Comparison of ENCODE assay signal across 8 mouse cellular contexts in genomic region chr4:141617299-141617698, GRCm38 (mm10). TPM values are rescaled to one million over a fixed set of nuclear protein-coding genes. Genes with fewer than 3 reads are reported as not detected.
DNase-seq lines count a peak whose midpoint lies in the region; ATAC-seq lines count a peak whose summit lies in the region.

No protein-coding gene starts in this region.

- no peak for ATAC-seq in erythroblast, adult 5-6 weeks (replicated peaks; ENCODE audit: low FRiP score, poor library complexity, severe bottlenecking)
- peak; percentile 77 for ATAC-seq in common myeloid progenitor, adult 5-6 weeks (replicated peaks; ENCODE audit: low read depth, poor library complexity, severe bottlenecking)
- ATAC-seq in intestine, embryonic 15.5 days = peak; percentile 50
- ATAC-seq in limb, embryonic 11.5 days (ENCODE audit: insufficient number of reproducible peaks, low FRiP score, low TSS enrichment, low read depth) = no peak

- WGBS in intestine, embryonic 15.5 days = 3% methylated on average over 20 of the region's 20 CpGs
- 3% methylated on average over 20 of the region's 20 CpGs for WGBS in limb, embryonic 11.5 days
- 5% methylated on average over 20 of the region's 20 CpGs for WGBS in midbrain, embryonic 10.5 days

- DNase-seq in gastrocnemius, postnatal 36 days = peak; percentile 61 to 67
- DNase-seq in limb, embryonic 11.5 days (ENCODE audit: low spot score) = peak; percentile 80
- DNase-seq in midbrain, embryonic 10.5 days (ENCODE audit: low spot score) = peak; percentile 76
- peak; percentile 29 to 61 for DNase-seq in spleen, postnatal 14 days (ENCODE audit: low spot score in 2 of 2)

- H3K4me2 ChIP-seq in intestine, embryonic 15.5 days (replicated peaks) = peak overlapping the region; percentile 71
- peak overlapping the region; percentile 51 for H3K4me2 ChIP-seq in limb, embryonic 11.5 days (ENCODE audit: low read depth, severe bottlenecking)

- peaks cover 17% of the 10 kb centered on the region for H3K4me1 ChIP-seq in erythroblast, embryonic 14.5 days (ENCODE audit: control insufficient read depth)
- H3K4me1 ChIP-seq in intestine, embryonic 15.5 days (replicated peaks) = peaks cover 17% of the 10 kb centered on the region
- peaks cover 9% of the 10 kb centered on the region; the same call in 1 of the 2 replicates for H3K4me1 ChIP-seq in limb, embryonic 11.5 days (ENCODE audit: control insufficient read depth, insufficient read depth, low read length)
- peaks cover 38% of the 10 kb centered on the region for H3K4me1 ChIP-seq in midbrain, embryonic 10.5 days

- no peaks in the 10 kb centered on the region for H3K36me3 ChIP-seq in erythroblast, embryonic 14.5 days (ENCODE audit: control insufficient read depth)
- H3K36me3 ChIP-seq in intestine, embryonic 15.5 days = no peaks in the 10 kb centered on the region
- H3K36me3 ChIP-seq in limb, embryonic 11.5 days (ENCODE audit: control insufficient read depth, insufficient read depth, low read length) = no peaks in the 10 kb centered on the region; the same call in 1 of the 2 replicates
- no peaks in the 10 kb centered on the region for H3K36me3 ChIP-seq in midbrain, embryonic 10.5 days

- peaks cover 8% of the 10 kb centered on the region for H3K27me3 ChIP-seq in erythroblast, embryonic 14.5 days (ENCODE audit: control insufficient read depth)
- H3K27me3 ChIP-seq in intestine, embryonic 15.5 days (replicated peaks) = no peaks in the 10 kb centered on the region
- no peaks in the 10 kb centered on the region for H3K27me3 ChIP-seq in limb, embryonic 11.5 days (ENCODE audit: control insufficient read depth, insufficient read depth, low read length)
- peaks cover 22% of the 10 kb centered on the region for H3K27me3 ChIP-seq in midbrain, embryonic 10.5 days (ENCODE audit: low read depth, poor library complexity, severe bottlenecking)

- H3K9me3 ChIP-seq in erythroblast, embryonic 14.5 days (ENCODE audit: control insufficient read depth, low read length) = no peaks in the 10 kb centered on the region
- H3K9me3 ChIP-seq in intestine, embryonic 15.5 days = no peaks in the 10 kb centered on the region
- H3K9me3 ChIP-seq in limb, embryonic 11.5 days (ENCODE audit: control insufficient read depth, low read length) = no peaks in the 10 kb centered on the region
- H3K9me3 ChIP-seq in midbrain, embryonic 10.5 days (replicated peaks) = no peaks in the 10 kb centered on the region

- H3K9ac ChIP-seq in intestine, embryonic 15.5 days = peak overlapping the region; percentile 58
- H3K9ac ChIP-seq in limb, embryonic 11.5 days (ENCODE audit: low read length) = peak overlapping the region; percentile 45

- H3K27ac ChIP-seq in intestine, embryonic 15.5 days = peak overlapping the region; percentile 44
- no peak overlapping the region for H3K27ac ChIP-seq in limb, embryonic 11.5 days (replicated peaks; ENCODE audit: low read depth, low read length)
- H3K27ac ChIP-seq in midbrain, embryonic 10.5 days (replicated peaks) = peak overlapping the region; percentile 76

- peak overlapping the region; percentile 55 for H3K4me3 ChIP-seq in erythroblast, embryonic 14.5 days (replicated peaks)
- peak overlapping the region; percentile 42 for H3K4me3 ChIP-seq in intestine, embryonic 15.5 days (replicated peaks)
- H3K4me3 ChIP-seq in limb, embryonic 11.5 days (ENCODE audit: low read depth, low read length) = peak overlapping the region; percentile 20
- peak overlapping the region; percentile 51 for H3K4me3 ChIP-seq in midbrain, embryonic 10.5 days

- intact Hi-C loops in gastrocnemius, postnatal 36 days (cut with DNase I) = loop anchor here (5.0 kb wide), 2 partner anchors 235 to 340 kb away; no protein-coding TSS in a partner anchor

RNA-seq across cellular contexts. Expression of gene Tmem82, which starts 1.1 kb away (rescaled TPM):
- polyA plus RNA-seq in erythroblast, embryonic 14.5 days (2012) = 0.03 TPM in 1 of 2 replicates, not detected in the other
- total RNA-seq in erythroblast, adult 5-6 weeks (2015; ENCODE audit: low replicate concordance) = not detected in 2 replicates
- 0.34 TPM in 1 of 2 replicates, not detected in the other for total RNA-seq in erythroblast, adult 5-6 weeks (2017; ENCODE audit: low replicate concordance)
- total RNA-seq in common myeloid progenitor, adult 5-6 weeks (2017) = 0.29 and 0.32 TPM in 2 replicates
- total RNA-seq in gastrocnemius, postnatal 36 days (2021) = 1 to 10 TPM in 1 of 2 experiments, under 1 TPM in 1; 0.62 to 1.4 TPM
- 18.5 and 21.0 TPM in 2 replicates for polyA plus RNA-seq in intestine, embryonic 15.5 days (2015; fragmentation: Nextera tagmentation; extraction: Ambion mirVana)
- 0.27 and 0.60 TPM in 2 replicates for polyA plus RNA-seq in limb, embryonic 11.5 days (2014; fragmentation: Nextera tagmentation; extraction: Ambion mirVana)
- polyA plus RNA-seq in midbrain, embryonic 10.5 days (2016; fragmentation: Nextera tagmentation; extraction: Ambion mirVana) = 0.98 and 1.3 TPM in 2 replicates

RNA-seq across cellular contexts. Expression of gene Slc25a34, which starts 6.3 kb away (rescaled TPM):
- not detected in 2 replicates for polyA plus RNA-seq in erythroblast, embryonic 14.5 days (2012)
- not detected in 2 replicates for total RNA-seq in erythroblast, adult 5-6 weeks (2015; ENCODE audit: low replicate concordance)
- not detected in 2 replicates for total RNA-seq in erythroblast, adult 5-6 weeks (2017; ENCODE audit: low replicate concordance)
- 0.09 TPM in 1 of 2 replicates, not detected in the other for total RNA-seq in common myeloid progenitor, adult 5-6 weeks (2017)
- 10 to 100 TPM; 10.3 to 26.0 TPM for total RNA-seq in gastrocnemius, postnatal 36 days (2021)
- 3.3 and 4.3 TPM in 2 replicates for polyA plus RNA-seq in intestine, embryonic 15.5 days (2015; fragmentation: Nextera tagmentation; extraction: Ambion mirVana)
- polyA plus RNA-seq in limb, embryonic 11.5 days (2014; fragmentation: Nextera tagmentation; extraction: Ambion mirVana) = not detected in 2 replicates
- 0.05 TPM in 1 of 2 replicates, not detected in the other for polyA plus RNA-seq in midbrain, embryonic 10.5 days (2016; fragmentation: Nextera tagmentation; extraction: Ambion mirVana)

RNA-seq across cellular contexts. Expression of gene Fblim1, which starts 11.4 kb away (rescaled TPM):
- 0.02 TPM in 2 replicates for polyA plus RNA-seq in erythroblast, embryonic 14.5 days (2012)
- 0.63 TPM in 1 of 2 replicates, not detected in the other for total RNA-seq in erythroblast, adult 5-6 weeks (2015; ENCODE audit: low replicate concordance)
- 0.56 and 1.1 TPM in 2 replicates for total RNA-seq in erythroblast, adult 5-6 weeks (2017; ENCODE audit: low replicate concordance)
- not detected in 2 replicates for total RNA-seq in common myeloid progenitor, adult 5-6 weeks (2017)
- under 1 TPM; 0.64 to 0.84 TPM for total RNA-seq in gastrocnemius, postnatal 36 days (2021)
- polyA plus RNA-seq in intestine, embryonic 15.5 days (2015; fragmentation: Nextera tagmentation; extraction: Ambion mirVana) = 63.9 and 68.9 TPM in 2 replicates
- polyA plus RNA-seq in limb, embryonic 11.5 days (2014; fragmentation: Nextera tagmentation; extraction: Ambion mirVana) = 67.2 and 73.2 TPM in 2 replicates
- polyA plus RNA-seq in midbrain, embryonic 10.5 days (2016; fragmentation: Nextera tagmentation; extraction: Ambion mirVana) = 24.5 and 27.5 TPM in 2 replicates

RNA-seq across cellular contexts. Expression of gene Plekhm2, which starts 47.4 kb away (rescaled TPM):
- polyA plus RNA-seq in erythroblast, embryonic 14.5 days (2012) = 1.1 and 1.4 TPM in 2 replicates
- 2.9 and 10.7 TPM in 2 replicates for total RNA-seq in erythroblast, adult 5-6 weeks (2015; ENCODE audit: low replicate concordance)
- 2.0 and 4.3 TPM in 2 replicates for total RNA-seq in erythroblast, adult 5-6 weeks (2017; ENCODE audit: low replicate concordance)
- 3.8 and 6.3 TPM in 2 replicates for total RNA-seq in common myeloid progenitor, adult 5-6 weeks (2017)
- 10 to 100 TPM; 23.6 to 30.5 TPM for total RNA-seq in gastrocnemius, postnatal 36 days (2021)
- polyA plus RNA-seq in intestine, embryonic 15.5 days (2015; fragmentation: Nextera tagmentation; extraction: Ambion mirVana) = 3.9 and 4.5 TPM in 2 replicates
- 3.9 and 4.4 TPM in 2 replicates for polyA plus RNA-seq in limb, embryonic 11.5 days (2014; fragmentation: Nextera tagmentation; extraction: Ambion mirVana)
- polyA plus RNA-seq in midbrain, embryonic 10.5 days (2016; fragmentation: Nextera tagmentation; extraction: Ambion mirVana) = 2.9 and 4.2 TPM in 2 replicates

Comparison
In these comparisons a context has a peak if more than half of its experiments do, and no peak if none do; other contexts are left out.
1. ATAC-seq: peak in common myeloid progenitor, adult 5-6 weeks (single experiment) and intestine, embryonic 15.5 days (single experiment); none in erythroblast, adult 5-6 weeks (single experiment) and limb, embryonic 11.5 days (single experiment).
2. RNA of gene Fblim1, which starts 11.4 kb away (polyA plus RNA-seq): 63.9 to 68.9 TPM in intestine, embryonic 15.5 days, 67.2 to 73.2 TPM in limb, embryonic 11.5 days and 24.5 to 27.5 TPM in midbrain, embryonic 10.5 days; 0.02 TPM in erythroblast, embryonic 14.5 days; every median in the first group is over 10 times any median in the second.
3. Peak in every context shown above with its lines, with median percentiles within 50 percentile points of each other: H3K4me3 ChIP-seq and DNase-seq.